Mouse (Mus musculus) megakaryocyte, embryonic 14.5 days (primary cell): ENCODE results near the gene Pkig.

Experiments
- FLI1 ChIP-seq: IDR thresholded peaks from 2 replicates; pipeline ENCODE4 v1.6.1; 2012; ENCODE audit warnings: low read length, inconsistent platforms, mixed read lengths
- GATA1 ChIP-seq: IDR thresholded peaks from 3 replicates; pipeline ENCODE4 v1.6.1; 2012; ENCODE audit warnings: mixed read lengths, low read length, inconsistent platforms, borderline replicate concordance

- no peak for TF ChIP-seq GATA1
- TF ChIP-seq FLI1, result no peak
These were observed 55.2 kb downstream of the Pkig start for GRCm38 (mm10) chr2:163713340-163713739.
